Mouse (Mus musculus) G1E (cell line): ENCODE results near the gene Nyap2. TPM values are rescaled to one million over a fixed set of nuclear protein-coding genes. Genes with fewer than 3 reads are reported as not detected.

Experiments used
- ATAC-seq: 2 replicates; pipeline ENCODE4 v1.8.0; 2016; ENCODE audit warnings: mild to moderate bottlenecking; ENCODE audit not compliant: insufficient number of reproducible peaks, poor library complexity, low FRiP score, severe bottlenecking; ENCODE audit errors: extremely low read depth
- DNase-seq: peaks from one replicate; pipeline ENCODE4 v3.0.0; 2012; ENCODE audit warnings: low spot score
- H3K27me3 ChIP-seq: 2 replicates; pipeline ENCODE4 v1.6.1; 2012; ENCODE audit warnings: mild to moderate bottlenecking, low read length, inconsistent platforms; ENCODE audit not compliant: insufficient read depth
- H3K36me3 ChIP-seq: replicated peaks from 2 replicates; pipeline ENCODE3; 2012; ENCODE audit warnings: mild to moderate bottlenecking, inconsistent platforms
- H3K4me1 ChIP-seq: 2 replicates; pipeline ENCODE4 v1.6.1; 2012; ENCODE audit warnings: low read depth, low read length, inconsistent platforms, mixed read lengths; ENCODE audit not compliant: insufficient read depth
- H3K4me3 ChIP-seq: 2 replicates; pipeline ENCODE4 v1.5.1; 2012; ENCODE audit warnings: low read depth, mild to moderate bottlenecking, inconsistent platforms, low read length, moderate library complexity, mixed read lengths
- H3K9me3 ChIP-seq: replicated peaks from 2 replicates; pipeline ENCODE4 v1.6.1; 2012; ENCODE audit warnings: inconsistent platforms
- CTCF ChIP-seq: IDR thresholded peaks from 2 replicates; pipeline ENCODE4 v1.5.1; 2012; ENCODE audit warnings: low read depth, low read length, inconsistent platforms, mixed read lengths
- GATA1 ChIP-seq: IDR thresholded peaks from 2 replicates; pipeline ENCODE4 v1.6.1; 2012; ENCODE audit warnings: borderline replicate concordance, low read length, inconsistent platforms, mixed read lengths
- GATA2 ChIP-seq: IDR thresholded peaks from 2 replicates; pipeline ENCODE4 v1.6.1; 2012; ENCODE audit warnings: low read depth, low read length, inconsistent platforms, borderline replicate concordance
- POLR2AphosphoS5 ChIP-seq: IDR thresholded peaks from 2 replicates; pipeline ENCODE4 v1.6.1; 2012; ENCODE audit warnings: low read depth, low read length, inconsistent platforms; ENCODE audit not compliant: insufficient replicate concordance
- TAL1 ChIP-seq: conservative IDR thresholded peaks from 2 replicates; pipeline ENCODE4 v1.6.1; 2012; ENCODE audit warnings: low read depth, low read length, inconsistent platforms, mixed read lengths
- polyA plus RNA-seq: library from polyadenylated mRNA; stranded (reverse); fragments of >175 nt; gene quantifications from 2 replicates; pipeline ENCODE4 v1.2.3, GENCODE M21; 2012
- total RNA-seq, 2 experiments: library from RNA; stranded (forward) in 1 of 2; stranded (reverse) in 1 of 2; fragments of 200-1000 nt in 1 of 2; fragments of >200 nt in 1 of 2; fragmentation: Nextera tagmentation in 1 of 2; gene quantifications; 2 replicates each; pipeline ENCODE4 v1.2.3; 2014 to 2017

Nyap2 gene
- total RNA-seq (2014; fragmentation: Nextera tagmentation) (not detected in 2 replicates), total RNA-seq (2017) (0.06 and 0.27 TPM in 2 replicates), polyA plus RNA-seq (not detected in 2 replicates)

- no peak within 1 kb of the TSS for H3K4me3 ChIP-seq
- TF ChIP-seq GATA2 (no peak), POLR2AphosphoS5 (no peak), TAL1 (no peak), GATA1 (no peak), CTCF (no peak)
- DNase-seq, result no peak
- H3K4me1 ChIP-seq, result no peaks in the 10 kb centered on the region
- ATAC-seq, result no peak
- H3K27me3 ChIP-seq, result no peaks in the 10 kb centered on the region
- peaks cover 9% of the 10 kb centered on the region for H3K9me3 ChIP-seq
- no peaks in the 10 kb centered on the region for H3K36me3 ChIP-seq
Measured at GRCm38 (mm10) chr1:81076831-81077664, at the start of gene Nyap2. Gene Nyap2, plus strand, starts transcription at chr1:81076950.

GRCm38 (mm10) chr1:81042907-81043868, 33.6 kb upstream of the Nyap2 start:
- Histone ChIP-seq H3K4me3 (no peak overlapping the region), H3K36me3 (no peaks in the 10 kb centered on the region), H3K4me1 (no peaks in the 10 kb centered on the region), H3K27me3 (no peaks in the 10 kb centered on the region), H3K9me3 (peaks cover 2% of the 10 kb centered on the region; the same call in 1 of the 2 replicates)
- DNase-seq, result no peak
- TF ChIP-seq CTCF (no peak), GATA1 (no peak), GATA2 (no peak), TAL1 (no peak), POLR2AphosphoS5 (no peak)
- no peak for ATAC-seq

DNA sequence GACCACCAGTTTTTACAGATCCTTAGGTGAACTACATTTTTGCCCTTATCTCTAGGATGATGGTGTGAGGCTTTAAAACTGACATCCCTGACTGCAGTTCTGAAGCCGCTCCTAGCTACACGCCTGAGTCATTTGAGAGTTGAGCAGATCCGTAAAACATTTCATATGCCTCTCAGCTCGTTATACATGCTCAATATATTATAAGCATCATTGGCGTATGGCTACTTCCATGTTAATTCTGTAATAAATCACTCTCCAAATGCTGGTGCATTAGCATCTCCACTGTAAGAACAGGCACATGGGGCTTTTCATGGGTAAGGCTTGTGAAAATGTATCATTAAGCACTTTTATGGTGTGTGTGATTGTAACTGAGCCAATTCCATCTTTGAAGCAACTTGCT, 18.4 kb upstream of the Nyap2 start:
- Histone ChIP-seq H3K36me3 (no peaks in the 10 kb centered on the region), H3K27me3 (no peaks in the 10 kb centered on the region), H3K4me3 (no peak overlapping the region), H3K4me1 (no peaks in the 10 kb centered on the region), H3K9me3 (peaks cover 9% of the 10 kb centered on the region)
- no peak for TF ChIP-seq CTCF
- no peak for TF ChIP-seq POLR2AphosphoS5
- TF ChIP-seq TAL1, result no peak
- no peak for TF ChIP-seq GATA1
- no peak for TF ChIP-seq GATA2
- DNase-seq (no peak), ATAC-seq (no peak)

DNA sequence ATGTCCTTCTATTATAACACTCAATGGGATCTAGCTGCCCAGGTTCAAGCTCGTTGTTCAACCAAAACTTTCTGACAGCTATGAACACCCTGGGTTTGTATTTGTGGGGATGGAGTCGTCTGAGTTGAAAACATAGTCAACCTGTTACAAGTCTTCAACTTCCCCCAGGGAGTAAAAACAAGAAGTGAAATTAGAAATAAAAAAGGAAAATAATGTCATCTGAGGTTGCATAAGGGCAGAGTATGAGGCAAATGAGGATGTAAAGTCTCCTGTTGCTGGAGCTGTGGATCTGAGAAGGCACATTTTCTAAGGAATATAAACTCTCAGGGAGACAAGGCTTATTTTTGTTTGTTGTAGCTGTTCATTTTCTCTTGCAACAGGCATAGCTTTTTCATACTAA, 17.9 kb upstream of the Nyap2 start:
- Histone ChIP-seq H3K4me3 (no peak overlapping the region), H3K36me3 (no peaks in the 10 kb centered on the region), H3K9me3 (peaks cover 9% of the 10 kb centered on the region), H3K4me1 (no peaks in the 10 kb centered on the region), H3K27me3 (no peaks in the 10 kb centered on the region)
- DNase-seq (no peak), ATAC-seq (no peak)
- TF ChIP-seq GATA1 (no peak), CTCF (no peak), GATA2 (no peak), POLR2AphosphoS5 (no peak), TAL1 (no peak)

- H3K9me3 ChIP-seq, result peaks cover 2% of the 10 kb centered on the region; the same call in 1 of the 2 replicates
- H3K36me3 ChIP-seq, result no peaks in the 10 kb centered on the region
- no peaks in the 10 kb centered on the region for H3K4me1 ChIP-seq
- no peak overlapping the region for H3K4me3 ChIP-seq
- ATAC-seq, result no peak
- no peaks in the 10 kb centered on the region for H3K27me3 ChIP-seq
- no peak for DNase-seq
- TF ChIP-seq GATA2 (no peak), TAL1 (no peak), POLR2AphosphoS5 (no peak), GATA1 (no peak), CTCF (no peak)
Measured at GRCm38 (mm10) chr1:81062811-81063210, 13.9 kb upstream of the Nyap2 start.
